Mouse (Mus musculus) stomach, postnatal 0 days (tissue): ENCODE measurements at regions not wholly inside any gene's neighbourhood (a gene's known extent, or its start where the extent isn't known, plus 50 kb on each side); places are given as distances from the start of the nearest gene placed in this dataset.

Experiments
- CTCF ChIP-seq: IDR thresholded peaks from 2 replicates; pipeline ENCODE4 v1.5.1; 2016; ENCODE audit warnings: antibody characterized with exemption, low read depth, mild to moderate bottlenecking, moderate library complexity
- EP300 ChIP-seq: optimal IDR thresholded peaks from 2 replicates; pipeline ENCODE3; 2016; ENCODE audit warnings: antibody characterized with exemption

GRCm38 (mm10) chr3:61303485-61303884, 58.0 kb upstream of the Rap2b start:
- TF ChIP-seq EP300 (no peak), CTCF (no peak)
